Mouse (Mus musculus) cerebellum, adult 2 months (tissue): Measurements from ENCODE around the gene Ldlrap1. TPM values are rescaled to one million over a fixed set of nuclear protein-coding genes. Genes with fewer than 3 reads are reported as not detected.
A peak's percentile ranks its signal among the peaks of the same experiment; 100 is the strongest.

Experiments used
- DNase-seq, 2 experiments: peaks; one replicate each; pipeline ENCODE4 v3.0.0; 2021
- H3K27ac ChIP-seq: fragments of 200-500 bp; 2 replicates; pipeline ENCODE4 v1.5.1; 2012; ENCODE audit warnings: low read length, control low read depth, inconsistent platforms; ENCODE audit not compliant: insufficient read depth
- H3K27me3 ChIP-seq: fragments of 200-500 bp; 2 replicates; pipeline ENCODE4 v1.6.1; 2012; ENCODE audit warnings: inconsistent platforms, mild to moderate bottlenecking, low read length, moderate library complexity; ENCODE audit not compliant: control insufficient read depth, insufficient read depth
- H3K4me1 ChIP-seq: fragments of 200-500 bp; 2 replicates; pipeline ENCODE4 v1.6.1; 2011; ENCODE audit warnings: low read length; ENCODE audit not compliant: control insufficient read depth, insufficient read depth
- H3K4me3 ChIP-seq: fragments of 200-500 bp; replicated peaks from 2 replicates; pipeline ENCODE3; 2011; ENCODE audit warnings: mild to moderate bottlenecking, low read depth, low read length, control low read depth; ENCODE audit not compliant: insufficient read depth
- CTCF ChIP-seq: fragments of 200-500 bp; IDR thresholded peaks from 2 replicates; pipeline ENCODE4 v1.5.1; 2011; ENCODE audit warnings: low read depth, mild to moderate bottlenecking, control low read depth, low read length, moderate library complexity, borderline replicate concordance; ENCODE audit not compliant: insufficient read depth
- POLR2A ChIP-seq: fragments of 200-500 bp; IDR thresholded peaks from 2 replicates; pipeline ENCODE4 v1.6.1; 2011; ENCODE audit warnings: low read length, control low read depth, borderline replicate concordance; ENCODE audit not compliant: insufficient read depth
- WGBS: fragments of 180-500 bp; shearing (Covaris S2); methylation state at CpG from one replicate; pipeline ENCODE4 v1.1.7; 2018; 5-methylcytosine and 5-hydroxymethylcytosine counted together
- polyA plus RNA-seq: library from polyadenylated mRNA; depleted of rRNA; stranded (reverse); fragments of >200 nt; gene quantifications from 2 replicates; pipeline ENCODE4 v1.2.3, GENCODE M21; 2012; rRNA removed

The Ldlrap1 gene
- polyA plus RNA-seq, 1 experiment, result 16.0 TPM

DNA sequence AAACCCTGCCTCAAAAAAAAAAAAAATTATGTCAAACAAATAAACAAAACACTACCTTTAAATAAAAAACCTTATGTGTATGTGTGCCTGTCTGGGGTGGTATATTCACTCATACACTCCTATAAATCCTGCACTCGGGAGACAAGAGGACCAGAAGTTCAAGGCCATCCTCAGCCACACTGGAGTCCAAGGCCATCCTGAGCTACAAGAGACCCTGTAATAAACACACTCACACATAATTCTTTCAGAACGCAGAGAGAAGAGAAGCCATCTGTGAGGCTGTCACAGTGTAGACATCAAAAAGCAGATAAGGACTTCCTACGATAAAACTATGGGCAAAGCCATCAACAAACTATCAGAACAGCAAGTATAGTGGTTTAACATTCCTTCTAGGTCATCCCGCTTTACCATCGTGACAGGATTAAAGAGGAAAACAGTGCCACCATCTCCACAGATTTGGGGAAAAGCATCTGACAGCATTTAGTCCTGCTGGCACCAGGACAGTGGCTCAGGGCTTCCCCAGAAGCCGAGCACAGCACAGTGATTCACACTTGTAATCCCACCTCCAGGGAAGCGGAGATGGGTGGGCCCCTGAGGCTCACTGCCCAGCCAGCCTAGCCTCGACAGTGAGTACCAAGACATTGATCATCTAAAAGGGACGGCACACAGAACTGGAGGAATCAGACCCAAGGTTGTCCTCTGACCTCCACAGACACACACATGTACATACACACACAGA, 74.5 kb downstream of the Ldlrap1 start:
- Histone ChIP-seq H3K4me1 (peaks cover 31% of the 10 kb centered on the region), H3K27me3 (no peaks in the 10 kb centered on the region), H3K27ac (0 out of 2 replicates have a peak overlapping the region, but pooled peaks have one; percentile 26), H3K4me3 (no peak overlapping the region)
- TF ChIP-seq POLR2A (no peak), CTCF (no peak)
- peak; percentile 38 to 52 for DNase-seq
- WGBS, result 20% methylated on average over 9 of the region's 9 CpGs

DNA sequence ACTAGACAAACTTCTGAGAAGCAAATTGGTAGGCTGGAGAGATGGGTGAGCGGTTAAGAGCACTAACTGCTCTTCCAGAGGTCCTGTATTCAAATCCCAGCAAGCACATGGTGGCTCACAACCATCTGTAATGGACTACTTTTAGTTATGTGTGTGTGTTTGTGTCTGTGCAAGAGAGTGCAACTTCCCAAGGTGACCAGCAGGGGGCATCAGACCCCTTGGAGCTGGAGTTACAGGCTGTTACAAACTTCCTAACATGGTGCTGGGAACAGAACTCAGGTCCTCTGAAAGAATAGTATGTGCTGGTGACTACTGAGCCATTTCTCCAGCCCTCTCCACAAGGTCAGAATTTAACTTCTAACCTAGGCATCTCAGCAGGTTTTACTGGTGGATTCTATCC, 75.4 kb downstream of the Ldlrap1 start:
- H3K27me3 ChIP-seq, result no peaks in the 10 kb centered on the region
- no peak overlapping the region for H3K4me3 ChIP-seq
- TF ChIP-seq POLR2A (no peak), CTCF (no peak)
- H3K4me1 ChIP-seq, result peaks cover 26% of the 10 kb centered on the region
- no peak overlapping the region for H3K27ac ChIP-seq
- DNase-seq, result no peak
- WGBS, result 95% methylated on average over 1 of the region's 1 CpGs

Other genes with a start within 250 kb of the Ldlrap1 start
- gene Mtfr1l, start 232.6 kb downstream of the Ldlrap1 start, polyA plus RNA-seq, result 146 and 148 TPM in 2 replicates
- gene Selenon, start 215.9 kb downstream of the Ldlrap1 start, polyA plus RNA-seq, result 37.8 and 43.1 TPM in 2 replicates
- 30.1 and 36.3 TPM in 2 replicates for gene Man1c1, start 63.7 kb downstream of the Ldlrap1 start, polyA plus RNA-seq
- 46.4 and 47.7 TPM in 2 replicates for gene Maco1, start 85.3 kb upstream of the Ldlrap1 start, polyA plus RNA-seq
- 1.0 and 1.1 TPM in 2 replicates for gene Rhd, start 96.5 kb upstream of the Ldlrap1 start, polyA plus RNA-seq
- gene Tmem50a, start 147.0 kb upstream of the Ldlrap1 start, polyA plus RNA-seq, result 105 and 111 TPM in 2 replicates
- 478 and 508 TPM in 2 replicates for gene Rsrp1, start 155.6 kb upstream of the Ldlrap1 start, polyA plus RNA-seq
- 95.4 and 99.7 TPM in 2 replicates for gene Syf2, start 162.9 kb upstream of the Ldlrap1 start, polyA plus RNA-seq